Mouse (Mus musculus) liver, adult 2 months (tissue): ENCODE data around the gene Fahd1. TPM values are rescaled to one million over a fixed set of nuclear protein-coding genes. Genes with fewer than 3 reads are reported as not detected.

Source experiments
- DNase-seq: peaks from one replicate; pipeline ENCODE4 v3.0.0-alpha.2; 2011; ENCODE audit warnings: low read depth, low spot score; ENCODE audit errors: extremely low read depth
- H3K27ac ChIP-seq: fragments of 200-500 bp; replicated peaks from 2 replicates; pipeline ENCODE4 v1.5.1; 2012; ENCODE audit warnings: low read depth, mild to moderate bottlenecking, control low read depth, inconsistent platforms, low read length; ENCODE audit not compliant: insufficient read depth
- H3K27me3 ChIP-seq: fragments of 200-500 bp; 2 replicates; pipeline ENCODE4 v1.6.1; 2012; ENCODE audit warnings: mild to moderate bottlenecking, moderate library complexity, low read length, inconsistent platforms; ENCODE audit not compliant: control insufficient read depth, insufficient read depth
- H3K36me3 ChIP-seq: fragments of 200-500 bp; 2 replicates; pipeline ENCODE4 v1.6.1; 2012; ENCODE audit warnings: low read length, inconsistent platforms; ENCODE audit not compliant: control insufficient read depth, insufficient read depth
- H3K4me1 ChIP-seq: fragments of 200-500 bp; 2 replicates; pipeline ENCODE4 v1.6.1; 2011; ENCODE audit warnings: low read length; ENCODE audit not compliant: control insufficient read depth, insufficient read depth
- H3K4me3 ChIP-seq: fragments of 200-500 bp; 2 replicates; pipeline ENCODE4 v1.5.1; 2011; ENCODE audit warnings: low read depth, mild to moderate bottlenecking, control low read depth, low read length, moderate library complexity; ENCODE audit not compliant: insufficient read depth
- H3K79me2 ChIP-seq: fragments of 200-500 bp; 2 replicates; pipeline ENCODE4 v1.6.1; 2012; ENCODE audit warnings: inconsistent platforms, mild to moderate bottlenecking, low read length, moderate library complexity; ENCODE audit not compliant: control insufficient read depth, insufficient read depth
- H3K9ac ChIP-seq: fragments of 200-500 bp; 2 replicates; pipeline ENCODE4 v1.6.1; 2012; ENCODE audit warnings: low read depth, mild to moderate bottlenecking, control low read depth, inconsistent platforms, low read length
- CTCF ChIP-seq: fragments of 200-500 bp; IDR thresholded peaks from 2 replicates; pipeline ENCODE4 v1.5.1; 2011; ENCODE audit warnings: low read depth, low read length, control low read depth
- POLR2A ChIP-seq: fragments of 200-500 bp; IDR thresholded peaks from 2 replicates; pipeline ENCODE4 v1.6.1; 2011; ENCODE audit warnings: low read length, control low read depth; ENCODE audit not compliant: insufficient read depth; ENCODE audit errors: extremely low read depth
- WGBS: fragments of 180-500 bp; shearing (Covaris S2); methylation state at CpG from one replicate; pipeline ENCODE4 v1.1.7; 2018; 5-methylcytosine and 5-hydroxymethylcytosine counted together
- polyA plus RNA-seq: library from polyadenylated mRNA; depleted of rRNA; stranded (reverse); fragments of >200 nt; gene quantifications from 2 replicates; pipeline ENCODE4 v1.2.3, GENCODE M21; 2012
- total RNA-seq: library from RNA; depleted of rRNA; stranded (reverse); fragments of >200 nt; gene quantifications from 2 replicates; pipeline ENCODE4 v1.2.3, GENCODE M21; 2014

The Fahd1 gene
- total and polyA plus RNA-seq, 2 experiments, result 49.5 to 55.7 TPM

DNA sequence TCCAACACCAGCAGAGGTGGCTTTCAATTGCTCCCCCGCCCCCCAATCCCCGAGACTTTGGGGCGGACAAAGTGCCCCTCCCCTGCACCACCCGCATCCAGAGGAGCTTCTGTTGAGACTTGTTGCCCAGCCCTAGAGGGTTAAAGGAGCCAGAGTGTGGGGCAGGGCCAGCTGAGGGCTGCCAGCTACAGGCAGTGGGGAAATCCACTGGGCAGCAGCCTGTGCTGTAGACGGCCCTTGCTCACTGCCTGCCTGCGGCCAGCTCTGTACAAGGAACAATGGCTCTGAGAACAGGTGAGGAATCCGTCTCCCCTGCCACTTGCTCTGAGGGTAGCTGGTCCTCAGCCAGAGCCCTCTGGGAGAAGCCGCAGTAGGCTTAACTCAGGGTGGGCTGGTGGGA is 28.4 kb upstream of the Fahd1 start:
- Histone ChIP-seq H3K9ac (peak overlapping the region; percentile 77), H3K4me3 (peak overlapping the region; percentile 65), H3K27ac (peak overlapping the region; percentile 91), H3K4me1 (peaks cover 47% of the 10 kb centered on the region), H3K79me2 (peaks cover 34% of the 10 kb centered on the region), H3K36me3 (peaks cover 2% of the 10 kb centered on the region; the same call in 1 of the 2 replicates), H3K27me3 (no peaks in the 10 kb centered on the region)
- TF ChIP-seq POLR2A (peak; percentile 84), CTCF (no peak)
- peak; percentile 88 for DNase-seq
- WGBS, result 27% methylated on average over 8 of the region's 8 CpGs

- Histone ChIP-seq H3K4me1 (peaks cover 47% of the 10 kb centered on the region), H3K4me3 (peak overlapping the region; percentile 74), H3K27ac (peak overlapping the region; percentile 91), H3K79me2 (peaks cover 34% of the 10 kb centered on the region), H3K27me3 (no peaks in the 10 kb centered on the region), H3K9ac (peak overlapping the region; percentile 77), H3K36me3 (peaks cover 2% of the 10 kb centered on the region; the same call in 1 of the 2 replicates)
- TF ChIP-seq POLR2A, result no peak
- 12% methylated on average over 5 of the region's 5 CpGs for WGBS
- peak; percentile 97 for DNase-seq
Observed at GRCm38 (mm10) chr17:24878117-24878397, 27.9 kb upstream of the Fahd1 start.

- peak overlapping the region; percentile 74 for H3K4me3 ChIP-seq
- no peak; the same call in 1 of the 2 replicates for TF ChIP-seq CTCF
- TF ChIP-seq POLR2A, result peak; percentile 62; the same call in 1 of the 2 replicates
- DNase-seq, result peak; percentile 90
- H3K27me3 ChIP-seq, result no peaks in the 10 kb centered on the region
- H3K4me1 ChIP-seq, result peaks cover 46% of the 10 kb centered on the region
- H3K27ac ChIP-seq, result peak overlapping the region; percentile 99
- WGBS, result 10% methylated on average over 10 of the region's 10 CpGs
- H3K9ac ChIP-seq, result peak overlapping the region; percentile 83
- H3K79me2 ChIP-seq, result peaks cover 34% of the 10 kb centered on the region
- peaks cover 2% of the 10 kb centered on the region; the same call in 1 of the 2 replicates for H3K36me3 ChIP-seq
Observed at GRCm38 (mm10) chr17:24877336-24878116, 27.4 kb upstream of the Fahd1 start.

GRCm38 (mm10) chr17:24874989-24875388 is 24.8 kb upstream of the Fahd1 start:
- no peak overlapping the region for H3K27ac ChIP-seq
- H3K9ac ChIP-seq, result no peak overlapping the region
- no peaks in the 10 kb centered on the region for H3K36me3 ChIP-seq
- TF ChIP-seq CTCF (no peak), POLR2A (no peak)
- no peaks in the 10 kb centered on the region for H3K27me3 ChIP-seq
- DNase-seq, result peak; percentile 62
- H3K4me1 ChIP-seq, result peaks cover 24% of the 10 kb centered on the region
- peaks cover 12% of the 10 kb centered on the region for H3K79me2 ChIP-seq
- 53% methylated on average over 8 of the region's 8 CpGs for WGBS
- no peak overlapping the region for H3K4me3 ChIP-seq

DNA sequence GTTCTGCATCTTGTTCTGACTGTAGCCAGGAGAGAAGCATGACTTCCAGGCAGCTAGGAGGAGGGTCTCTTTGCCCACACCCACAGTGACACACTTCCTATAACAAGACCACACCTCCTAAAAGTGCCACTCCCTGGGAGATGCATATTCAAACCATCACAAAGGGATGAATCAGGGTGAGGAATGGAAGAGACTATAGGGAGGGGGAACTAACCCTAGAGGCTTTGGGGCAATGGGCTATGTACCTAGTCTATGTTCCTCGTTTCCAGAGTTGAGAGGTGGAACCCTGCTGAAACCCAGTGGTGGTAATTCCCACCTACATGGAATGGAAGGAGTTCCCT is 24.2 kb upstream of the Fahd1 start:
- Histone ChIP-seq H3K27ac (no peak overlapping the region), H3K9ac (no peak overlapping the region), H3K27me3 (no peaks in the 10 kb centered on the region), H3K4me3 (no peak overlapping the region), H3K79me2 (peaks cover 6% of the 10 kb centered on the region), H3K4me1 (peaks cover 22% of the 10 kb centered on the region), H3K36me3 (no peaks in the 10 kb centered on the region)
- WGBS, result 77% methylated on average over 1 of the region's 1 CpGs
- no peak for DNase-seq
- TF ChIP-seq POLR2A (no peak), CTCF (no peak)

GRCm38 (mm10) chr17:24873695-24874404 is 23.7 kb upstream of the Fahd1 start:
- Histone ChIP-seq H3K27me3 (no peaks in the 10 kb centered on the region), H3K4me3 (no peak overlapping the region), H3K4me1 (peaks cover 24% of the 10 kb centered on the region), H3K9ac (no peak overlapping the region), H3K79me2 (peaks cover under 1% of the 10 kb centered on the region; the same call in 1 of the 2 replicates), H3K27ac (no peak overlapping the region), H3K36me3 (no peaks in the 10 kb centered on the region)
- 84% methylated on average over 4 of the region's 4 CpGs for WGBS
- DNase-seq, result no peak
- TF ChIP-seq POLR2A (no peak), CTCF (no peak)
